Mouse (Mus musculus) heart, embryonic 12.5 days (tissue): ENCODE data around the gene Erap1. TPM values are rescaled to one million over a fixed set of nuclear protein-coding genes. Genes with fewer than 3 reads are reported as not detected.
"Not testable (repeated sequence)": the region's sequence is repeated elsewhere in the genome, so short reads cannot be mapped to it uniquely, and the experiment has no call there.

Source experiments
- ATAC-seq: fragments of 200-750 bp; cut with Nextera tagmentation; 2 replicates; pipeline ENCODE4 v1.8.0; 2017; ENCODE audit warnings: moderate TSS enrichment, moderate library complexity; ENCODE audit not compliant: insufficient number of reproducible peaks, low FRiP score
- H3K27ac ChIP-seq: fragments of 300-500 bp; sonication (generic); 2 replicates; pipeline ENCODE4 v1.5.1; 2016; ENCODE audit warnings: mild to moderate bottlenecking, moderate library complexity; ENCODE audit not compliant: poor library complexity, severe bottlenecking
- H3K27me3 ChIP-seq: fragments of 300-500 bp; sonication (generic); replicated peaks from 2 replicates; pipeline ENCODE4 v1.6.1; 2016; ENCODE audit warnings: mild to moderate bottlenecking, moderate library complexity
- H3K36me3 ChIP-seq: fragments of 300-500 bp; sonication (generic); 2 replicates; pipeline ENCODE4 v1.6.1; 2016; ENCODE audit warnings: mild to moderate bottlenecking, moderate library complexity
- H3K4me1 ChIP-seq: fragments of 300-500 bp; sonication (generic); replicated peaks from 2 replicates; pipeline ENCODE4 v1.6.1; 2016; ENCODE audit warnings: mild to moderate bottlenecking
- H3K4me2 ChIP-seq: fragments of 300-500 bp; sonication (generic); 2 replicates; pipeline ENCODE4 v1.6.1; 2016; ENCODE audit warnings: mild to moderate bottlenecking, moderate library complexity
- H3K4me3 ChIP-seq: fragments of 300-500 bp; sonication (generic); 2 replicates; pipeline ENCODE4 v1.5.1; 2016; ENCODE audit warnings: mild to moderate bottlenecking
- H3K9ac ChIP-seq: fragments of 300-500 bp; sonication (generic); 2 replicates; pipeline ENCODE4 v1.6.1; 2016; ENCODE audit warnings: mild to moderate bottlenecking, moderate library complexity
- H3K9me3 ChIP-seq: fragments of 300-500 bp; sonication (generic); replicated peaks from 2 replicates; pipeline ENCODE4 v1.6.1; 2016; ENCODE audit warnings: mild to moderate bottlenecking, moderate library complexity
- WGBS: fragments of 180-500 bp; shearing (Covaris S2); methylation state at CpG from one replicate; pipeline ENCODE4 v1.1.7; 2016; 5-methylcytosine and 5-hydroxymethylcytosine counted together
- polyA plus RNA-seq: library from polyadenylated mRNA; unstranded; fragments of >200 nt; fragmentation: Nextera tagmentation; extraction: Ambion mirVana; gene quantifications from 2 replicates; pipeline ENCODE4 v1.2.1, GENCODE M21; 2016

The Erap1 gene
- polyA plus RNA-seq, result 9.3 and 17.5 TPM in 2 replicates

- Histone ChIP-seq H3K9me3 (no peaks in the 10 kb centered on the region), H3K27ac (peak within 1 kb of the TSS; percentile 79), H3K4me1 (no peaks in the 10 kb centered on the region), H3K36me3 (no peaks in the 10 kb centered on the region), H3K4me3 (peak within 1 kb of the TSS; percentile 72), H3K4me2 (peak within 1 kb of the TSS; percentile 89), H3K27me3 (no peaks in the 10 kb centered on the region), H3K9ac (peak within 1 kb of the TSS; percentile 85)
- under 1% methylated on average over 12 of the region's 12 CpGs for WGBS
- ATAC-seq, result peak; percentile 37; the same call in 1 of the 2 replicates
Measured at GRCm38 (mm10) chr13:74638793-74639711, at the start of gene Erap1. TSS of gene Erap1 (plus strand) at chr13:74639568.

- WGBS, result 47% methylated on average over 12 of the region's 12 CpGs
- not testable (repeated sequence) for ATAC-seq, H3K36me3 ChIP-seq, H3K27me3 ChIP-seq, H3K9ac ChIP-seq, H3K4me2 ChIP-seq, H3K9me3 ChIP-seq, H3K4me1 ChIP-seq, H3K27ac ChIP-seq
- H3K4me3 ChIP-seq, result peak overlapping the region; percentile 7; the same call in 1 of the 2 replicates
Measured at GRCm38 (mm10) chr13:74591401-74591821, 48.0 kb upstream of the Erap1 start.

- H3K4me1 ChIP-seq, ATAC-seq, H3K4me2 ChIP-seq, H3K27me3 ChIP-seq, H3K9me3 ChIP-seq, H3K4me3 ChIP-seq, H3K9ac ChIP-seq, H3K36me3 ChIP-seq, H3K27ac ChIP-seq: not testable (repeated sequence)
- WGBS, result 68% methylated on average over 2 of the region's 2 CpGs
Measured at GRCm38 (mm10) chr13:74591828-74592227, 47.5 kb upstream of the Erap1 start.

GRCm38 (mm10) chr13:74597022-74597421, 42.3 kb upstream of the Erap1 start:
- H3K4me1 ChIP-seq, H3K27me3 ChIP-seq, H3K4me2 ChIP-seq, H3K36me3 ChIP-seq, H3K9ac ChIP-seq, H3K9me3 ChIP-seq, H3K4me3 ChIP-seq, ATAC-seq, H3K27ac ChIP-seq: not testable (repeated sequence)
- WGBS, result 78% methylated on average over 2 of the region's 2 CpGs

GRCm38 (mm10) chr13:74601776-74602175, 37.6 kb upstream of the Erap1 start:
- not testable (repeated sequence) for H3K4me1 ChIP-seq, H3K4me3 ChIP-seq, ATAC-seq, H3K27me3 ChIP-seq, H3K9ac ChIP-seq, H3K27ac ChIP-seq, H3K4me2 ChIP-seq
- WGBS, result 100% methylated on average over 1 of the region's 1 CpGs
- Histone ChIP-seq H3K9me3 (peaks cover 19% of the 10 kb centered on the region), H3K36me3 (peaks cover 22% of the 10 kb centered on the region)

- H3K4me2 ChIP-seq, result peak overlapping the region; percentile 72
- peak overlapping the region; percentile 77 for H3K9ac ChIP-seq
- not testable (repeated sequence) for H3K27me3 ChIP-seq, H3K36me3 ChIP-seq, H3K9me3 ChIP-seq, H3K4me1 ChIP-seq
- H3K27ac ChIP-seq, result peak overlapping the region; percentile 94
- 9% methylated on average over 22 of the region's 22 CpGs for WGBS
- peak; percentile 93 for ATAC-seq
- H3K4me3 ChIP-seq, result peak overlapping the region; percentile 68
Measured at GRCm38 (mm10) chr13:74617163-74618019, 22.0 kb upstream of the Erap1 start.

- Histone ChIP-seq H3K9ac (no peak overlapping the region), H3K36me3 (no peaks in the 10 kb centered on the region), H3K27ac (no peak overlapping the region), H3K4me1 (no peaks in the 10 kb centered on the region), H3K9me3 (no peaks in the 10 kb centered on the region), H3K4me2 (no peak overlapping the region), H3K27me3 (no peaks in the 10 kb centered on the region), H3K4me3 (no peak overlapping the region)
- 64% methylated on average over 1 of the region's 1 CpGs for WGBS
- no peak for ATAC-seq
Measured at GRCm38 (mm10) chr13:74632327-74632726, 7.0 kb upstream of the Erap1 start.

GRCm38 (mm10) chr13:74632857-74633256, 6.5 kb upstream of the Erap1 start:
- Histone ChIP-seq H3K9me3 (no peaks in the 10 kb centered on the region), H3K4me3 (no peak overlapping the region), H3K4me2 (no peak overlapping the region), H3K9ac (no peak overlapping the region), H3K36me3 (no peaks in the 10 kb centered on the region), H3K4me1 (no peaks in the 10 kb centered on the region), H3K27me3 (no peaks in the 10 kb centered on the region), H3K27ac (no peak overlapping the region)
- 65% methylated on average over 3 of the region's 3 CpGs for WGBS
- ATAC-seq, result no peak

- peak overlapping the region; percentile 85 for H3K9ac ChIP-seq
- WGBS, result under 1% methylated on average over 44 of the region's 49 CpGs
- H3K9me3 ChIP-seq, result no peaks in the 10 kb centered on the region
- no peaks in the 10 kb centered on the region for H3K4me1 ChIP-seq
- peak overlapping the region; percentile 72 for H3K4me3 ChIP-seq
- no peaks in the 10 kb centered on the region for H3K36me3 ChIP-seq
- no peaks in the 10 kb centered on the region for H3K27me3 ChIP-seq
- H3K4me2 ChIP-seq, result peak overlapping the region; percentile 89
- peak overlapping the region; percentile 79 for H3K27ac ChIP-seq
- ATAC-seq, result peak; percentile 86
Measured at GRCm38 (mm10) chr13:74639712-74640522, 549 bp downstream of the Erap1 start.

- 59% methylated on average over 3 of the region's 3 CpGs for WGBS
- not testable (repeated sequence) for ATAC-seq, H3K4me1 ChIP-seq, H3K9me3 ChIP-seq, H3K9ac ChIP-seq, H3K36me3 ChIP-seq, H3K27ac ChIP-seq, H3K27me3 ChIP-seq
- Histone ChIP-seq H3K4me2 (peak overlapping the region; percentile 89), H3K4me3 (peak overlapping the region; percentile 72)
Measured at GRCm38 (mm10) chr13:74640523-74640920, 1.2 kb downstream of the Erap1 start.
